Mouse (Mus musculus): ENCODE measurements around the gene C2cd2l. TPM values are rescaled to one million over a fixed set of nuclear protein-coding genes. Genes with fewer than 3 reads are reported as not detected.
"Not testable (repeated sequence)": the region's sequence is repeated elsewhere in the genome, so short reads cannot be mapped to it uniquely, and the experiment has no call there.

The C2cd2l gene
- polyA plus RNA-seq, 1 experiment from 2014 or later = 9.6 TPM

DNA sequence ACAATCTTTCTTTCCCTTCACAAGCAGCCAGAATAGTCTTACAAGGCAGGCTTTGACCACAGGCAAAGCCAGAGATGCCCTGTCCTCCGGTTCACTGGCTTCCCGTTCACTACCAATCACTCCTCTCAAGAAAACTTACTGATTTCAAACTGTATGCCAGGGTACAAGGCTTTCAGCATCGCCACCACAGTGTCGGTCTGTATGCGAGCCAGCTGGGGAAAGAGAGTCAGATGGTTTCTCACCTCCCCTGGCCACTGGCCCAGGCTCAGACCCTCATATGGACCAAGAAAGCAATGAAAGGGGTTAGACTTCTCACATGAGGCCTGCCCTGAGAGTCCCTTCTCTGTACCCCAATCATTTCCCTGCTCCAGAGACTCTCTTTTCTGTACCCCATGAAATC is 21.4 kb upstream of the C2cd2l start:
- H3K4me2 ChIP-seq (replicated peaks; ENCODE audit: low read depth, low read length) = no peak overlapping the region
- H3K4me3 ChIP-seq (ENCODE audit: low read depth, low read length) = no peak overlapping the region
- 91% methylated on average over 5 of the region's 5 CpGs for WGBS
- H3K9me3 ChIP-seq (ENCODE audit: control insufficient read depth, low read depth, low read length) = no peaks in the 10 kb centered on the region
- H3K4me1 ChIP-seq (ENCODE audit: control insufficient read depth, insufficient read depth, low read length) = peaks cover 19% of the 10 kb centered on the region
- H3K27me3 ChIP-seq (ENCODE audit: control insufficient read depth, insufficient read depth, low read length) = no peaks in the 10 kb centered on the region
- no peak overlapping the region for H3K27ac ChIP-seq (ENCODE audit: low read length)
- peaks cover 26% of the 10 kb centered on the region for H3K36me3 ChIP-seq (ENCODE audit: control insufficient read depth, insufficient read depth, low read length)
- ATAC-seq (ENCODE audit: insufficient number of reproducible peaks, insufficient read depth, low FRiP score, low read depth) = no peak
- H3K9ac ChIP-seq (replicated peaks; ENCODE audit: low read depth, low read length) = no peak overlapping the region

DNA sequence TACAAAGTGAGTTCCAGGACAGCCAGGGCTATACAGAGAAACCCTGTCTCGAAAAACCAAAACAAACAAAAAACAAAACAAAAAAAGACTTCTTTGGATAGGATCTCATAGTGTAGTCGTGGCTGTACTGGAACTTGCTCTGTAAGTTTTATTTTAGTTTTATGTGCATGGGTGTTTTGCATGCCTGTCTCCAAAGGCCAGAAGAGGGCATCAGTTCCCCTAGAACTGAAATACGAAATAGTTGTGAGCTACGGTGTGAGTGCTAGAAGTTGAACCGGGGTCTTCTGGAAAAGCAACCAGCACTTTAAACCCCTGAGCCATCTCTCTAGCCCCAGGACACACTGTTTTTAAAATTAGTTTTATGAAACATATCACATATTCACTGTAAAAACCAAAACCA is 18.5 kb upstream of the C2cd2l start:
- 85% methylated on average over 5 of the region's 5 CpGs for WGBS
- ATAC-seq (ENCODE audit: insufficient number of reproducible peaks, insufficient read depth, low FRiP score, low read depth) = no peak
- H3K4me2 ChIP-seq (replicated peaks; ENCODE audit: low read depth, low read length) = no peak overlapping the region

GRCm38 (mm10) chr9:44337436-44338169 is 17.5 kb upstream of the C2cd2l start:
- H3K36me3 ChIP-seq (ENCODE audit: control insufficient read depth, insufficient read depth, low read length) = peaks cover 38% of the 10 kb centered on the region
- no peaks in the 10 kb centered on the region for H3K9me3 ChIP-seq (ENCODE audit: control insufficient read depth, low read depth, low read length)
- no peak overlapping the region; the same call in 1 of the 2 replicates for H3K9ac ChIP-seq (replicated peaks; ENCODE audit: low read depth, low read length)
- no peak for ATAC-seq (ENCODE audit: insufficient number of reproducible peaks, insufficient read depth, low FRiP score, low read depth)
- peaks cover 14% of the 10 kb centered on the region for H3K4me1 ChIP-seq (ENCODE audit: control insufficient read depth, insufficient read depth, low read length)
- H3K27me3 ChIP-seq (ENCODE audit: control insufficient read depth, insufficient read depth, low read length) = no peaks in the 10 kb centered on the region
- 74% methylated on average over 9 of the region's 9 CpGs for WGBS
- peak overlapping the region; percentile 11; the same call in 1 of the 2 replicates for H3K4me3 ChIP-seq (ENCODE audit: low read depth, low read length)
- peak overlapping the region; percentile 72 for H3K4me2 ChIP-seq (replicated peaks; ENCODE audit: low read depth, low read length)
- H3K27ac ChIP-seq (ENCODE audit: low read length) = no peak overlapping the region

More for the DNA sequence above, 18.5 kb upstream of the C2cd2l start:
- Histone ChIP-seq H3K9me3 (ENCODE audit: control insufficient read depth, low read depth, low read length) (no peaks in the 10 kb centered on the region), H3K4me1 (ENCODE audit: control insufficient read depth, insufficient read depth, low read length) (peaks cover 20% of the 10 kb centered on the region), H3K9ac (replicated peaks; ENCODE audit: low read depth, low read length) (no peak overlapping the region), H3K27me3 (ENCODE audit: control insufficient read depth, insufficient read depth, low read length) (no peaks in the 10 kb centered on the region), H3K36me3 (ENCODE audit: control insufficient read depth, insufficient read depth, low read length) (peaks cover 29% of the 10 kb centered on the region), H3K27ac (ENCODE audit: low read length) (no peak overlapping the region), H3K4me3 (ENCODE audit: low read depth, low read length) (no peak overlapping the region)

DNA sequence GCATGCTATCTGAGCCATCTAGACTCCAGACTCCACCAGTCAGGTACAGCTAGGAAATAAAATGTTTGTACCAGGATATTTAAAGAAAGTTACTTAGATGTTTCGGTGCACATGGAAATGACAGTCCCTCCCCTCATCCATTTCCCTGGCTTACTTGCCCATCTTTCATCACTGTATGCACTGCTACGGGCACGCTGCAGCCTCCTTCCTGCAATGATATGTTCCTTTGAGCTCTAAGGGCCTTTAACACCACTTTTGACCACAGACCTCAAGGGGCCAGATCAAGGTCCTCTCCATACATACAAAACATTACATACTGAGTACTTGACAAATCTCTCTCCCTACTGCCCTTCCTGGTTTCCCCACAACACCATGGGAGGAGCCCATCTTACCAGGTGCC is 16.9 kb upstream of the C2cd2l start:
- Histone ChIP-seq H3K4me3 (ENCODE audit: low read depth, low read length) (peak overlapping the region; percentile 83), H3K4me1 (ENCODE audit: control insufficient read depth, insufficient read depth, low read length) (peaks cover 14% of the 10 kb centered on the region), H3K4me2 (replicated peaks; ENCODE audit: low read depth, low read length) (peak overlapping the region; percentile 72), H3K9ac (replicated peaks; ENCODE audit: low read depth, low read length) (0 out of 2 replicates have a peak overlapping the region, but pooled peaks have one; percentile 98), H3K36me3 (ENCODE audit: control insufficient read depth, insufficient read depth, low read length) (peaks cover 42% of the 10 kb centered on the region), H3K9me3 (ENCODE audit: control insufficient read depth, low read depth, low read length) (no peaks in the 10 kb centered on the region), H3K27me3 (ENCODE audit: control insufficient read depth, insufficient read depth, low read length) (no peaks in the 10 kb centered on the region), H3K27ac (ENCODE audit: low read length) (no peak overlapping the region)
- 63% methylated on average over 3 of the region's 3 CpGs for WGBS
- no peak for ATAC-seq (ENCODE audit: insufficient number of reproducible peaks, insufficient read depth, low FRiP score, low read depth)

DNA sequence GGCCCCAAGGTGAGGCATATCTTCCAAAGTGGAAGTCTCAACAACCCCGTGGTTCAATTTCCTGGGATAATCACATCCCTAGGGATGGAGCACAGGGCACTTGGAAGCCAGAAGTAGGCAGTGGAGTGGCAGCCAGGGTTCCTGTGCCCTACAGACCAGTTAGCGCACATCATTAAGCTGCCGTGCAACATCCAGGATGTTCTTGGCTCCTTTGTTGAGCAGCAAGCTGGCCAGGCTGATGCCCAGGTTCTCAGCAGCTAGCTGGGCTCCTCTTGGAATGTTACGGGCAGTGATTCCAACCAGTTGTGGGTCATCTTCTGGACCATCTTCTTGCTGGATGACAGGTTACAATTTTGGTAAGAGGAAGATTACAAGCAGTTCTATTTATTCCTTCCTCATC is 16.4 kb upstream of the C2cd2l start:
- Histone ChIP-seq H3K4me1 (ENCODE audit: control insufficient read depth, insufficient read depth, low read length) (peaks cover 14% of the 10 kb centered on the region), H3K36me3 (ENCODE audit: control insufficient read depth, insufficient read depth, low read length) (peaks cover 46% of the 10 kb centered on the region), H3K9ac (replicated peaks; ENCODE audit: low read depth, low read length) (peak overlapping the region; percentile 98; the same call in 1 of the 2 replicates), H3K4me3 (ENCODE audit: low read depth, low read length) (peak overlapping the region; percentile 83), H3K4me2 (replicated peaks; ENCODE audit: low read depth, low read length) (peak overlapping the region; percentile 72)
- WGBS = 29% methylated on average over 4 of the region's 4 CpGs
- not testable (repeated sequence) for ATAC-seq (ENCODE audit: insufficient number of reproducible peaks, insufficient read depth, low FRiP score, low read depth); H3K27me3 ChIP-seq (ENCODE audit: control insufficient read depth, insufficient read depth, low read length); H3K9me3 ChIP-seq (ENCODE audit: control insufficient read depth, low read depth, low read length); H3K27ac ChIP-seq (ENCODE audit: low read length)

DNA sequence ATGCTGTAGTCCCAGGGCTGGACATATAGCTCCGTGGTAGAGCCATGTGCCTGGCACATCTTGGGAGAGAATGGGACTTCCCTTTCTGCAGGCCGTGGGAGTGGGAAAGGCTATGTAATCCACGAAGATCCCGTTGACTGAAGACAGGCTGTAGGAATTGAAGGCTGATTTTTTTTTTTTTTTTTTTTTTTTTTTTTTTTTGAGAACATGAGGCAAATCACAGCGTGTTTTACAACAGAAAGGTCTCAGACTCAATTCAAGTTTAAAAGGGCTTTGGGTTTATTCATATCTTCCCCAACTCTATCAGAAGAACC is 16.0 kb upstream of the C2cd2l start:
- Histone ChIP-seq H3K9me3 (ENCODE audit: control insufficient read depth, low read depth, low read length) (no peaks in the 10 kb centered on the region), H3K4me2 (replicated peaks; ENCODE audit: low read depth, low read length) (peak overlapping the region; percentile 72), H3K4me1 (ENCODE audit: control insufficient read depth, insufficient read depth, low read length) (peaks cover 14% of the 10 kb centered on the region), H3K36me3 (ENCODE audit: control insufficient read depth, insufficient read depth, low read length) (peaks cover 51% of the 10 kb centered on the region), H3K9ac (replicated peaks; ENCODE audit: low read depth, low read length) (peak overlapping the region; percentile 98), H3K27ac (ENCODE audit: low read length) (peak overlapping the region; percentile 95; the same call in 1 of the 2 replicates), H3K27me3 (ENCODE audit: control insufficient read depth, insufficient read depth, low read length) (no peaks in the 10 kb centered on the region), H3K4me3 (ENCODE audit: low read depth, low read length) (peak overlapping the region; percentile 83)
- WGBS = 2% methylated on average over 5 of the region's 5 CpGs
- ATAC-seq (ENCODE audit: insufficient number of reproducible peaks, insufficient read depth, low FRiP score, low read depth) = no peak

DNA sequence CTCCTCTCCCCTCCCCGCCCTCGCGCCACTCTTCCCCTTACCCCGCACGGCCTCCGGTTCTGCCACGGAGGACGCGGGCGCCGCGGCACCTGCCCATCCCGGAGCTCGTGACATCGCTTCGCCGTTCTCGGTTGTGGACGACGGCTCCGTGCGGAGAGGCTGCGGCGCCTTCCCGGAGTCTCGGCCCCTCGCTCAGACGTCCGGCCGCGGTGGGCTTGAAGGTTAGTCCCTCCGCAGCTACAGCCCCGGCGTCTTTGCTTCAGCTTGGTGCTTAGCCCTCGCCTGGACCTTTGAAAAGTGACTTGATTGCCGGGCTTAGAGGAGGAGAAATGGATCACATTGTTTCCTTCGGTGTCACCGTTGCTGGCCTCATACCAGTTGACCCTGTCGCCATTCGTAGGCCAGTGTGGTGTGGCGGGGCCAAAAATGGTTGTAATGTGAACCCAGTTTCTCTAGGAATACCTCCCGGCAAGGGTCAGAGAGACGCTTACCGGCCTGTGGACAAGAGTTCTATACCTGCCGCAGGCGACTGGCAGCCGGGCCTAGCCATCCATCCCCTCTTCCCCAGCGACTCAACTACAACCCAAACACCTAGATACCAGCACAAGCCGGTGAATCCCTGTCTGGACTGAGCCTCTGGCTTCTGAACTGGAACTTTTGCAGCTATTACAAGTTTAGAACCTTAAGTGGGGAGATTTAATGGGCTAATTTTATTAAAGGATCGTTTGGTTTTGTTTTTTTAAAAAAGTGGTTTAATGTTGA is 15.4 kb upstream of the C2cd2l start:
- Histone ChIP-seq H3K4me2 (replicated peaks; ENCODE audit: low read depth, low read length) (peak overlapping the region; percentile 72), H3K9ac (replicated peaks; ENCODE audit: low read depth, low read length) (peak overlapping the region; percentile 98), H3K9me3 (ENCODE audit: control insufficient read depth, low read depth, low read length) (no peaks in the 10 kb centered on the region), H3K36me3 (ENCODE audit: control insufficient read depth, insufficient read depth, low read length) (peaks cover 56% of the 10 kb centered on the region), H3K4me3 (ENCODE audit: low read depth, low read length) (peak overlapping the region; percentile 83), H3K27ac (ENCODE audit: low read length) (peak overlapping the region; percentile 95), H3K4me1 (ENCODE audit: control insufficient read depth, insufficient read depth, low read length) (peaks cover 14% of the 10 kb centered on the region), H3K27me3 (ENCODE audit: control insufficient read depth, insufficient read depth, low read length) (no peaks in the 10 kb centered on the region)
- WGBS = under 1% methylated on average over 50 of the region's 50 CpGs
- ATAC-seq (ENCODE audit: insufficient number of reproducible peaks, insufficient read depth, low FRiP score, low read depth) = peak; percentile 15; the same call in 1 of the 2 replicates

DNA sequence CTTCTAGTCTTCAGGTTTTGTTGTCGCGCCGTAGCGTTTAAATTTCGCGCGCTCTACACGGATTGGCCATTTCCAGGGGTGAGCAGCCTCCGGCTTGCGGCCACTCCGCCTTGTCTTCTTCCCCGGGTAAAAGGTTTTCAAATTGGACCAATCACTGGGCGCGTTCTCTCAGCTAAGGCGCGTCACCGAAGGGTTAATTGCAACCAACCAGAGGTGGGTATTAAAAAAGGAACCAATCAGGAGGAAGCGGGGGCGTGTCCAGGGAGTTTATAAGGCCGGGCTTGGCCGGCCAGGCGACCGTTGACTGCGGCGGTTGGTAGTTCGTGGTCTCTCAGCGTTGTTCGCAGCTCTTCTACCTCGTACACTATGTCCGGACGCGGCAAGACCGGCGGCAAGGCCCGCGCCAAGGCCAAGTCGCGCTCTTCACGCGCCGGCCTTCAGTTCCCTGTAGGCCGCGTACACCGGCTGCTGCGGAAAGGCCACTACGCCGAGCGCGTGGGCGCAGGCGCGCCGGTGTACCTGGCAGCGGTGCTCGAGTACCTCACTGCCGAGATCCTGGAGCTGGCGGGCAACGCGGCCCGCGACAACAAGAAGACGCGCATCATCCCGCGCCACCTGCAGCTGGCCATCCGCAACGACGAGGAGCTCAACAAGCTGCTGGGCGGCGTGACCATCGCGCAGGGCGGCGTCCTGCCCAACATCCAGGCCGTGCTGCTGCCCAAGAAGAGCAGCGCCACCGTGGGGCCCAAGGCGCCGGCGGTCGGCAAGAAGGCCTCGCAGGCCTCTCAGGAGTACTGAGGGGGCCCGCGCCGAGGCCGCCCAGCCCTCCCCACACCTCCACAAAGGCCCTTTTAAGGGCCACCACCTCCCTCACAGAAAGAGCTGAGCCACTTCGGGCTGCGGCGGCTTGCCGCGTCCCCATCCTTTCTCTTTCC is 14.6 kb upstream of the C2cd2l start, which contains the start of gene H2afx:
TSS of gene H2afx (plus strand) at position 299 of the 935 bp plus-strand sequence.
- H3K27ac ChIP-seq (ENCODE audit: low read length) = peak within 1 kb of the TSS; percentile 95
- H3K4me3 ChIP-seq (ENCODE audit: low read depth, low read length) = peak within 1 kb of the TSS; percentile 83
- peak within 1 kb of the TSS; percentile 98 for H3K9ac ChIP-seq (replicated peaks; ENCODE audit: low read depth, low read length)
- H3K4me1 ChIP-seq (ENCODE audit: control insufficient read depth, insufficient read depth, low read length) = peaks cover 14% of the 10 kb centered on the region
- H3K36me3 ChIP-seq (ENCODE audit: control insufficient read depth, insufficient read depth, low read length) = peaks cover 55% of the 10 kb centered on the region
- ATAC-seq (ENCODE audit: insufficient number of reproducible peaks, insufficient read depth, low FRiP score, low read depth) = peak; percentile 95
- H3K9me3 ChIP-seq (ENCODE audit: control insufficient read depth, low read depth, low read length) = no peaks in the 10 kb centered on the region
- peak within 1 kb of the TSS; percentile 72 for H3K4me2 ChIP-seq (replicated peaks; ENCODE audit: low read depth, low read length)
- H3K27me3 ChIP-seq (ENCODE audit: control insufficient read depth, insufficient read depth, low read length) = no peaks in the 10 kb centered on the region
- WGBS = under 1% methylated on average over 91 of the region's 91 CpGs
